Mouse (Mus musculus): Measurements from ENCODE around the gene Nasp.
"Not testable (repeated sequence)": the region's sequence is repeated elsewhere in the genome, so short reads cannot be mapped to it uniquely, and the experiment has no call there.

The Nasp gene

DNA sequence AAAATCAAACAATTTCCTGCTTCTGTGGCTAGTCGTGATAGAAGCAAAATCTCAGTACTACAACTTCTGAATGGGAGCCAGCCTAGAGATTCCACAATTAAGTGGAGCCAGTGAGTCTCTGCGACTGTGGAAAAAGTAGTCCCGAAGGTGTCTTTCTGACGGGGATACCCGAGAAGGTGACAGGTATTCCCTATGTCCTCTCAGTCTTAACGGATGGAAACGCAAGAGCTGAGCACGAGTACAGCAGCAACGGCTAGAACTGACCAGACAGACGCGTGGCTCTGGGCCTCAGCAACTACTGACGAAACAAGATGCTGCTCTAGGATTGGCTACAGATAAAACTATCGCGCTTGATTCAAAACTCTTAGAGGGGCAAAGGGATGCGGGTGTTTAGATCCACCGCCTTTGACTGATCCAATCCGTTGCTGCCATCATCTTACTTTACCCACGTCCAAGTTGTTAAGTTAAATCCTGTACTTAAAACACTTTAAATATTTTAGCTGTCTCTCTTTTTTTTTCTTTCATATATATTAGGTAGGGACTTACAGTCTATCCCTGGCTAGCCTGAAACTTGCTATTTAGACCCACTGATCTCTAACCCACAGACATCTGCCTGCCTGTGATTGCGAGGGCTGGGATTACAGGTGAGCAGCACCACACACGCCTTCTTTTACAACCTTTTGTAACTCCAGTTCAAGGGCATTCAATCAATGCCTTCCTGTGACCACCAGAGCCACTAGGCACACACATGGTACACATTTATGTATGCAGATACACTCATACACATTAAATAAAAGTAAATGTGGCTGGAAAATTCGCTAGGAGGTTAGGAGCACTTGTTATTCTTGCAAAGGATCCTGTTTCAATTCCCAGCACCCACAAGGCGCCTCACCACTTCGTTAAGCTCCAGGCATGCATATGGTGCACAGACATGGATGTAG lies at the start of gene Nasp:
Gene Nasp (minus strand): TSS at position 220 of the 941 bp plus-strand sequence.
- DNase-seq (ENCODE audit: low spot score in 2 of 2), result peak; percentile 62 to 73

DNA sequence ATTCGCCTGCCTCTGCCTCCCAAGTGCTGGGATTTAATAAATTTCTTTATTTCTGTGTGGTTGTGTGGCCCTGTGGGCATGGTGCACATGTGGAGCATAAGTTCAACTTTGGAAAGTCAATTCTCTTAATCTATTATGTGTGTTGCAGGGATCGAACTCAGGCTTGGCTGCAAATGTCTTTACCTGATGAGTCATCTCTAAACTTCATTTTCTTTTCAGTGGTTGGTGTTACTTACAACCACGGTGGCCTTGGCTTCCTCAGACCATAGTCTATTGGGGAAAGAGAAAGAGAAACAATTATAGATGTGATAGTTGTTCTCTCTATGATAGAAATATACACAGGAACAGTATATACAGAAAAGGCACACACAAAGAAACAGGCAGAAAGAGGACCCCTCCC lies 48.3 kb upstream of the Nasp start:
- no peak for DNase-seq (ENCODE audit: low spot score in 2 of 2)

DNA sequence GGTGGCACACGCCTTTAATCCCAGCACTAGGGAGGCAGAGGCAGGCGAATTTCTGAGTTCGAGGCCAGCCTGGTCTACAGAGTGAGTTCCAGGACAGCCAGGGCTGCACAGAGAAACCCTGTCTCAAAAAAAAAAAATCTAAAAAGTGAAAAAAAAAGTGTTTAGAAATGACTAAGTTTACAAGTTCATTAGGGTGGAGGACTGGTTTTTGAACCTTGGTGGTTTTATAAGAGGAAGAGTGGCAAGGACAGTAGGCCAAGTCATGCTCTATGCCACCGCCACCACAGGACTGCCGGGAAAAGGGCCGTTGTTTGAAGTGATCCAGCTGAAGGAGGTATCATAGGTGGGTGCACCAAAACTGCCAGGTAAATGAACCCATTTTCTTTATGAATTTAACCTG lies 47.0 kb upstream of the Nasp start:
- not testable (repeated sequence) for DNase-seq (ENCODE audit: low spot score in 2 of 2)

GRCm38 (mm10) chr4:116672785-116673184 lies 45.0 kb upstream of the Nasp start:
- DNase-seq (ENCODE audit: low spot score in 2 of 2), result peak in 1 of 2 experiments; percentile 72

GRCm38 (mm10) chr4:116669291-116669690 lies 41.5 kb upstream of the Nasp start:
- DNase-seq (ENCODE audit: low spot score in 2 of 2), result no peak

DNA sequence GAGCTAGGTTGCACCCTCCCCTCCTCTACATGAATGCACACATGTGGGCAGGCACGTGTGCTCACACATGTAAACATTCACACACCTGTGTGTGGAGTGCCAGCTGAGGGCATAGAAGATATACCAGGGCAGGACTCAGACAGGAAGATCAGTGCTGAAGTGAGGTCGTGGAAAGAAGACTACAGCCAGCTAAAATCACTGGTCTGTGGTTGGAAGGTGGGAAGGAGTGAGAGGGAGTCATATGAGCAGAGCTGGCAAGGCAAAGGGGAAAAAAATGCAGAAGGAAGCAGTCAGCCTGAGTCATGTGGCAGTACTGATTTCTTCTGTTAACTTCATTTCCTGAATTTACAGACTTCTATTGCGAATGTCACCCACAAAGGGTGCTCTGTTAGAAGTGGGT lies 40.4 kb upstream of the Nasp start:
- no peak for DNase-seq (ENCODE audit: low spot score in 2 of 2)

DNA sequence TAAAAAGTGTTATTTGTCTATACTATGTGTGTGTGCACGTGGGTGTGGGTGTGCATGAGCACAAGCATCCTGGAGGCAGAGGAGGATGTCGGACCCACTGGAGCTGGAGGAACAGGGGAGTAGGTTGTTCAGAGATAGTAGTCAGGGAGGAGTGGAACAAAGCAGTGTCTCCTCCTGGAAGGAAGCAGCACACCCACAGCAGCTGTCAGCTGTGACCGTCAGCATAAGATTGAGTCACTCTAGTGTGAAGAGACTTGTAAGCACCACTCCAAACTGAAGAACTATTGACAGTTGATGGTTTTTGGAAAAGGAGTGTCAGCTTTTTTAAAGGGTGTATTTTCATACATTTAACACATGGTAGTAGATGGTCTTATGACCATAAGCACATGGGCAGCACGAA lies 38.9 kb upstream of the Nasp start:
- DNase-seq (ENCODE audit: low spot score in 2 of 2), result no peak

- DNase-seq (ENCODE audit: low spot score in 2 of 2), result no peak
Observed at GRCm38 (mm10) chr4:116661998-116662397, 34.3 kb upstream of the Nasp start.

GRCm38 (mm10) chr4:116660829-116661228 lies 33.1 kb upstream of the Nasp start:
- no peak for DNase-seq (ENCODE audit: low spot score in 2 of 2)

DNA sequence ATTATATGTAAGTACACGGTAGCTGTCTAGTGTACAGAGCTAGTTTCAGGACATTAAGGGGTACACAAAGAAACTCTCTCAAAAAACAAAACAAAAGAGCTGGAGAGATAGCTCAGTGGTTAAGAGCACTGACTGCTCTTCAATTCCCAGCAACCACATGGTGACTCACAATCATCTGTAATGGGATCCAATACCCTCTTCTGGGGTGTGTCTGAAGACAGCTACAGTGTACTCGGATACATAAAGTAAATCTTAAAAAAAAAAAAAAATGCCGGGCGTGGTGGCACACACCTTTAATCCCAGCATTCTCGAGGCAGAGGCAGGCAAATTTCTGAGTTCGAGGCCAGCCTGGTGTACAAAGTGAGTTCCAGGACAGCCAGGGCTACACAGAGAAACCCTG lies 32.2 kb upstream of the Nasp start:
- not testable (repeated sequence) for DNase-seq (ENCODE audit: low spot score in 2 of 2)

GRCm38 (mm10) chr4:116659474-116659873 lies 31.7 kb upstream of the Nasp start:
- DNase-seq (ENCODE audit: low spot score in 2 of 2), result no peak

GRCm38 (mm10) chr4:116657971-116658370 lies 30.2 kb upstream of the Nasp start:
- DNase-seq (ENCODE audit: low spot score in 2 of 2), result no peak

DNA sequence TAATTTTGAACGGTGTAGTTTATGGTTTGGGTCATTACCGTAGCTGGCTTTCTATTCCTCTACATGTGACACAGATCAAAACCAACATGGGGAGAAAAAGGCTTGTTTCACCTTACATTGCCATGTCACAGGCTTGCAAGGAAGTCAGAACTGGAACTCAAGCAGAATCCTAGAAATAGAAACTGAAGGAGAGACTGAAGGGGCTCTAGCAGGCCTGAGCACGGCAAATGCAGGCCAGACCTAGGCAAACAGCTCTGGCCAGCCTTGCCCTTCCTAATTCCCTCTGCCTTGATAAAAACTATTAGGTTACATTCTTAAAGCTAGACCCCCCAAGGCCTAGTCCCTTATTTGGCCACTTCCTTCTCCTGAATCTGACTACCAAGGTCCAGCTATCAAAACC lies 27.9 kb upstream of the Nasp start:
- DNase-seq (ENCODE audit: low spot score in 2 of 2), result no peak

DNA sequence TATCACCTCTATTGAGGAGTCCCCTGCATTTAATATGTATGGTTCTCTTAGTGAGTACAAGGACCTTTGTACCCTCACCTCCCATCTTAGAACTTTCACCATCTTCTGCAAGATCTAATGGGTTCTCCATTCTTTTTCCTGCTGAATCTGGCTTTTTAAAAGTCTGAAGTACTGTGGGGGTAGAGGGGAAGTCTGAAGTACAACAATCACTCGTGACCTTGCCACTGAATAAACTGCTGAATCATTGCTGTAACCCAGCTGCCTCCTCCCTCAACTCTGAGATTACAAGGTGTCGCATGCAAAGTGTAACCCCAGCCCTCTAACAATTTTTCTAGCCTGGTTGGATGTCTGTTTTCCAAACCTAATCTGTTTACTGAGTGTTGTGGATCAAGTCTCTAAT lies 27.4 kb upstream of the Nasp start:
- DNase-seq (ENCODE audit: low spot score in 2 of 2), result no peak

- no peak for DNase-seq (ENCODE audit: low spot score in 2 of 2)
Observed at GRCm38 (mm10) chr4:116653228-116653627, 25.5 kb upstream of the Nasp start.

- DNase-seq (ENCODE audit: low spot score in 2 of 2), result no peak
Observed at GRCm38 (mm10) chr4:116651797-116652135, 24.0 kb upstream of the Nasp start.

- DNase-seq (ENCODE audit: low spot score in 2 of 2), result peak; percentile 89 to 90
Observed at GRCm38 (mm10) chr4:116650924-116651796, 23.4 kb upstream of the Nasp start, which contains the start of gene Akr1a1. TSS of gene Akr1a1 (minus strand) at chr4:116651680.

DNA sequence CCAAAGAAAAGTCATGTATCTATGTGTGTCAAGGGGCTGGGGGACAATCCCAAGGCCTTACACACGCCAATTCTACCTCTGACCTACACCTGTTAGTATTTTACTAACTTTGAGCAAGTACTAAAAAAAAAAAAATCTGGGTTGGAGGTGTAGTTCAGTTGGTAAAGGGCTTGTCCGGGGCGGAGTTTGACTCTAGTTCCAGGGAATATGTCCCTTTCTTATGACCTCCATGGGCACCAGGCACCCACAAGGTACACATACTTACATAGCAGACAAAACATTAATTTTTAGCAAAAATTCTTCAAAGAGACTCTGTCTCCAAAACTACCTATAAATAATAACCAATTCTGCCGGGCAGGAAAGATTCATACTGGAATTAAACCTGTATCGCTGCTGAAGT lies 22.6 kb upstream of the Nasp start:
- DNase-seq (ENCODE audit: low spot score in 2 of 2), result no peak

DNA sequence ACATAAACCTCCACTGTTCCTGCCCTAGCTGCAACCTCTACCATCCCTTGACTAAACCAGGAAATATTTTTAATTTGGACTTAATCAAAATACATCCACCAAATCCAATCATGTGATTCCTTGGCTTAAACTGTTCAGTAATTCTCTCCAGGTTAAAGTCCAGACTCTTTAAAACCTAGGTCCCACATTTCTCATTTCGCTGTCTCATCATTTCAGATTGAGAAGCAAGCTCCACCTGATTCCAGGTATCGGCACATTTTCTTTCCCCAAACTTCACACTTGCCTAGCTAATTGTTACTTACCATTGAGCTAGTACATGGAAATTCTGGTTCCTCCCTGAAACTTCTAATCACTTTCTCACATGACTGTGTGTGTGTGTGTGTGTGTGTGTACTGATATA lies 21.7 kb upstream of the Nasp start:
- no peak for DNase-seq (ENCODE audit: low spot score in 2 of 2)

GRCm38 (mm10) chr4:116645624-116646023 lies 17.9 kb upstream of the Nasp start:
- no peak for DNase-seq (ENCODE audit: low spot score in 2 of 2)

- DNase-seq (ENCODE audit: low spot score in 2 of 2), result no peak
Observed at GRCm38 (mm10) chr4:116644326-116644725, 16.6 kb upstream of the Nasp start.

GRCm38 (mm10) chr4:116642071-116642470 lies 14.3 kb upstream of the Nasp start:
- DNase-seq (ENCODE audit: low spot score in 2 of 2), result no peak

DNA sequence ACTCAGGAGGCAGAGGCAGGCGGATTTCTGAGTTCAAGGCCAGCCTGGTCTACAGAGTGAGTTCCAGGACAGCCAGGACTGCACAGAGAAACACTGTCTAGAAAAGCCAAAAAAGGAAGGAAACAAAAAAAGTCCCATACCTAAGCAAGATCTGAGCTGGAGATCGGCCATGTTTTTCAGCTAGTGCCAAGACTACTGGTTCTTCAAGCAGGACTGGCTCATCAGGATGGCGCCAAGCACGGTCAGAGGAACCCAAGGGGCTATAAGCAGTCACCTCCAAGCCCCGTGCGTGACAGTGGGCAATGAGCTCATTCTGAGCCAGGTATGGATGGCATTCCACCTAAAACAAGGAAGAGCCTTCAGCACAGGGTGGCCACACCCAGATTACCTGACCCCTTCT lies 11.1 kb upstream of the Nasp start:
- no peak for DNase-seq (ENCODE audit: low spot score in 2 of 2)

All from urinary bladder, adult 18-20 months (tissue).